Mouse (Mus musculus): ENCODE data around the gene Gm42791.

Gm42791 gene

GRCm38 (mm10) chr5:148879218-148879617 is 115.7 kb downstream of the Gm42791 start:
- no peak for DNase-seq (ENCODE audit: low read depth)

DNA sequence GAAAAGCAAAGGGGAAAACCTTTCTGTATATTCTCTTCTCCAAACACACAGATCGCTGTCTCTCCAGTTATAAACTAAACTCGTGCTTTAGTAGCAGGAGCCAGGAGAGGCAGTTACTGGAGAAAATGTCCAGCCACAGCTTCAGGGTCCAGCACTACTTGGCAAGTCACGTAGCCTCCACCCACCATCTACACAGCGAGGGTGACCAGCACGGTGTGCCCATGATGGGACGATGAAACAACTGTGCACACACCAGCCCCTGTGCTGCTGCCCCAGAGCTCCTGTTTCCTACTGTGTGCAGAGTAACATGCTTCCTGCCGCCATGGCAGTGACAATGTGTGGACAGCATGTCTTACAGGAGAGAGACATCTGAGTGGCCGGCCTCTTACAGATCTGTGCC is 121.8 kb downstream of the Gm42791 start:
- DNase-seq (ENCODE audit: low read depth), result no peak

GRCm38 (mm10) chr5:148869583-148869982 is 125.4 kb downstream of the Gm42791 start:
- no peak for DNase-seq (ENCODE audit: low read depth)

DNA sequence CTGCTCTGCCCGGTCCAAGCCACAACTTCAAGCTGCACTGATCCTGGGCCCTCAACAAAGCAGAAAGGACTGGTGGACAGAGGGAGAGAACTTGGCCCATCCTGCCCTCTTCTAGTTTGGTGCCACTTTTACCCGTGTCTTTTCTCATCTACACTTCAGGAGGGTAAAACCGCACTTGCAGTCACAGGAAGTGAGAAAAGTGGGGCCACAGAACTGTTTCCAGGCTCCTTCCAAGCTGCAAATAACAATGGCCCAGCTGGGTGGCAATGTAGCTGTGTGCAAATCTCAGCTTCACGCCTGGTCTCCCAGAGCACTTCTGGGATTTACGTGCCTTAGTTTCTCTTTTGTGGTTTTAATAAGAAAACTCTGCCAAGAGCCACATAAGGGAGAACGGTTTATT is 127.2 kb downstream of the Gm42791 start:
- no peak for DNase-seq (ENCODE audit: low read depth)

GRCm38 (mm10) chr5:148867171-148867570 is 127.8 kb downstream of the Gm42791 start:
- DNase-seq (ENCODE audit: low read depth), result no peak

DNA sequence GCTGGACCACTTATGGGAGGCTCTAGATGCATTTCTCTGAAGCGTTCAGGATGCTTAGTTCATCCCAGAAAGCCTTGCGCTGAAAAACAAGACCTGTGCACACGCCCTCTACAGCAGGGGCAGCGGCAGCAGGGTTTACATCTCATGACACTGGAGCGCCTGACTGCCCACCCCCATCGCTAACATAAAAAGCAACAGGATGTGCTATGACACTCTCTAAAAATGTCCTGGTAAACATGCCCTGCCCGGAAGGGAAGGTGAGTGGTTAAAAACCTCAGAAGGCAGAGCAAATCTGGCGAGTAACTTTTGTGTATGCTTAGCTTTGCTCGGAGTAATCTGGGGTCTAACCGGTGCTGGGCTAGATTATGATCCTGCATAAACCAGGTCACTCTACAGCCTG is 128.4 kb downstream of the Gm42791 start:
- DNase-seq (ENCODE audit: low read depth), result no peak

DNA sequence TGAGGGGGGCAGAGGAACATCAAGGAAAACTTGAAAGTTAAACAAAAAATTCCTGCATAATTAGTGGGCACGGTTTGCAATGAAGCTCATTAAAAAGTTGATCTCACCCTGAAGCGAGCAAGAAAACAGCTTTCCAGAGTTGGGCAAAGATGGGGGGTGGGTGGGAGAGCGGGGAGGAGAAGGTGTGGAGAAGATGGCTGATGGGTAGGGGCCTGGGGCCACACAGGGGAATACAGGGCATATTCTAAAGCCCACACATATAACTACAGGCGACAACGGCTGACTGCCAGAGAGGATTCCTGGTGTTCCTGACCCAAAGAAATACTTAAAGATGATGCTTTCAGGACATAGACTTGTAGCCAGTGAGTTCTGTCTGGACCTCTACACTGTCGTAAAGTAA is 131.5 kb downstream of the Gm42791 start:
- DNase-seq (ENCODE audit: low read depth), result no peak

GRCm38 (mm10) chr5:148862853-148863252 is 132.1 kb downstream of the Gm42791 start:
- no peak for DNase-seq (ENCODE audit: low read depth)

DNA sequence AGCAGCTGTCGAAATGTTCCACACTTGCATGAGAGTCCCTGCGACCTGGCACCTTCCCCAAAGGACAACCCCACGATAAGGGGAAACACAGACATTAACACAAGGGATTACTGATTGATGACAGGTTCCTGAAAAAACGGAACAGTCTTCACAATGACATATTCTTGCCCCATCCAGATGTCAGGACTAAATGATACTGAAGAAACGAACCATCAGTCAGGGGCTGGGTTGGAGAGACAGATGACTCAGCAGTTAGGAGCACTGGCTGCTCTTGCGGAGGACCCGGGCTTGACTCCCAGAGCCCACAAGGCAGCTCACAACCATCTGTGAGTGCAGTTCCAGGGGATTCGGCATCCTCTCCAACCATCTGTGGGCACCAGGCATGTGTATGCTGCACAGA is 132.8 kb downstream of the Gm42791 start:
- DNase-seq (ENCODE audit: low read depth), result no peak

DNA sequence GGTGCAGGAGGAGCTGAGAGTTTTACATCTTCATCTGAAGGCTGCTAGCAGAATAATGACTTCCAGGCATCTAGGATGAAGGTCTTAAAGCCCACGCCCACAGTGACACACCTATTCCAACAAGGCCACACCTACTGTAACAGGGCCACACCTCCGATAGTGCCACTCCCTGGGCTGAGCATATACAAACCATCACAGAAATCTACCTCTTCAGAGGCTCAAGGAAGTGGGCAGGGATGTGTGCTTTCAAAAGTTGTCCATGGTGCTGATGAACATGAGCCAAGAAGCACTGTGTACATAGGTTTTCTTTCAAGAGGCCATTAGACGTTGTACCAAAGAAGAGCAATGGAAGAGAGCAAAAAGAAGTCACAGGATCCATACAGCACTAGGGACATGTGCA is 137.4 kb downstream of the Gm42791 start:
- no peak for DNase-seq (ENCODE audit: low read depth)

DNA sequence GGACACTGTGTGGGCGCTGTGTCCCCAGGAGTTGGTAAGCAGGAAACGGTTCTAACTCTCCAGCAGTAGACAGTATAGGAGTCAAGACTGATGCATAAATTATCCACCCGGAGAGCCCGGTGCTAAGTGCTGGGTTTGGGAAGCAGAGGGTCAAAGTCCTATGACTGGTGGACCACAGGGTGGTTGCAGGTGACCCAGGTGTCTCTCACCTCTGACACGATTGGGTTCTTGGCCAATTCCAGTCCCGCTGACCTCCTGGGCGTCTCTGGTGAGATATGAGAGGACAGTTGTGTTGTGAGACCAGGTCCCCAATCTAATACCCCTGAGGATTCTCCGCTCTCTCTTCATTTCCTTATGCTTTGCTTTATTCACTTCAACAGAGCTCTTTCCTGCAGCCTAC is 139.9 kb downstream of the Gm42791 start:
- DNase-seq (ENCODE audit: low read depth), result no peak

DNA sequence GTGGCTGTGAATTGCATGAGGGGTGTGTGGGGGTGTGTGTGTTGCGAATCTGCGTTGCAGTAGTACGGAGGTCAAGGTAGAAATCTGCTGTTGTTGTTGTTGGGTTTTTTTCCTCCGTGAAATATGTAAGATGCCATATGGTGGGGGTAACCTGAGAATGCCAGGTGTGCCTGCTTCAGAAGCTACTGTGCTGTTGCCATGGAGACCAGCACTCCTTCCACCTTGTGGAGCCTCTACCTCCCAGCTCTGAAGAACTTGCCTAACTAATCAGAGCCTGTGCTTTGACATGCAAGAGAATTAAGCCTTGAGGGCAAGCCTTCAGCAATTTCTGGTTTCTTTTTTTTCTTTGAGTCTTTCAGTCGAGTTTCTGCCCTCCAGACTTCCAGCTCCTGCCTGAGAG is 140.8 kb downstream of the Gm42791 start:
- no peak for DNase-seq (ENCODE audit: low read depth)

DNA sequence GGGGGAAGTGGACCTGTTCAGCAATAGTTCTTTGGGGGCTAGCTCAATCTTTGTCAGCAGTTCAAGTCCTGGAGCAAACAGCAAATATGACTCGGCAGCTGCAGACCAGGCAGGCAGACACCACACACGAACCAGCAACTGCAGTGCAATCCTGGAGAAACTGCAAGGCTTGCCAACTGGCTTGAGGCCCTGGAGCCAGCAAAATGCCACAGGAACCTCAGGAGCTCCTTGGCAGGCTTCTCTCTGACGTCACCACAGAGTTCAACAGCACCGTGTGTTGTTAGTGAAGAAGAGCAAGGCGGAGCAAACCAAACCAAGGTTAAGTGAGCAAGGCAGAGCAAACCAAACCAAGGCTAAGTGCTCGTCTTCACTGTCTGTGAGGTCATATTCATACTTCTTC is 145.4 kb downstream of the Gm42791 start:
- no peak for DNase-seq (ENCODE audit: low read depth)

DNA sequence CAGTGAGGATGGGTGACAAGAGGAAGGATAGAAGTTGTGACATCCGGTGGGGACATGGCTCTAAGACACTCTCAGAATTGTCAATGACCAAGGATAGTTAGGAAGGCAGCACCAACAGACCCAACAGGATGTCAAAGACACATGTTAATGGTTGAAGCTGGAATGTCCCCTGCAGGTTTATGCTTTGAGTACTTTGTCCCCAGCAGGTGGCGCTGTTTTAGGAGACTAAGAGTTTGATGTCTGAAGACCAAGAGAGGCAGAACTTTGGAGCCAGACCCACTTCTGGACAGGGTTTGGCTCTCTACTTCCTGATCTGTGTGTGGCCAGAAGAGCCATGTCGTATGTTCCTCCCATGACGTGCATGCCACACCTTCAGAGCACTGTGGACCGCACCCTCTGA is 147.9 kb downstream of the Gm42791 start:
- no peak for DNase-seq (ENCODE audit: low read depth)
